Mouse (Mus musculus): ENCODE data around the gene Agbl5. TPM values are rescaled to one million over a fixed set of nuclear protein-coding genes. Genes with fewer than 3 reads are reported as not detected.

Gene Agbl5
- polyA plus RNA-seq, 2 experiments from 2014 or later = 4.4 to 5.5 TPM

DNA sequence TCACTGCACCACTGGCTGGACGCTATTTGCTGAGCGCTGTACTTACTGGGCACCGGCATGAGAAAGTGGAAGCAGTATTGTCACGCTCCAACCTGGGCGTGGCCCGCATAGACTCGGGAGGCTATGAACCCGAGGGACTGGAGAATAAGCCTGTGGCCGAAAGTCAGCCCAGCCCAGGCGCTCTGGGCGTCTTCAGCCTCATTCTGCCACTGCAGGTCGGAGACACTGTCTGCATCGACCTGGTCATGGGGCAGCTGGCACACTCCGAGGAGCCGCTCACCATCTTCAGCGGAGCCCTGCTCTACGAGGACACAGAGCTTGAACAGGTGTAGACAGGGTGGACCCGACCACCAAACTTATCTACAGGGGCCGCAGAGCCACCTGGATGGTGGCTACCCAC lies 32.1 kb downstream of the Agbl5 start:
- ATAC-seq = no peak

DNA sequence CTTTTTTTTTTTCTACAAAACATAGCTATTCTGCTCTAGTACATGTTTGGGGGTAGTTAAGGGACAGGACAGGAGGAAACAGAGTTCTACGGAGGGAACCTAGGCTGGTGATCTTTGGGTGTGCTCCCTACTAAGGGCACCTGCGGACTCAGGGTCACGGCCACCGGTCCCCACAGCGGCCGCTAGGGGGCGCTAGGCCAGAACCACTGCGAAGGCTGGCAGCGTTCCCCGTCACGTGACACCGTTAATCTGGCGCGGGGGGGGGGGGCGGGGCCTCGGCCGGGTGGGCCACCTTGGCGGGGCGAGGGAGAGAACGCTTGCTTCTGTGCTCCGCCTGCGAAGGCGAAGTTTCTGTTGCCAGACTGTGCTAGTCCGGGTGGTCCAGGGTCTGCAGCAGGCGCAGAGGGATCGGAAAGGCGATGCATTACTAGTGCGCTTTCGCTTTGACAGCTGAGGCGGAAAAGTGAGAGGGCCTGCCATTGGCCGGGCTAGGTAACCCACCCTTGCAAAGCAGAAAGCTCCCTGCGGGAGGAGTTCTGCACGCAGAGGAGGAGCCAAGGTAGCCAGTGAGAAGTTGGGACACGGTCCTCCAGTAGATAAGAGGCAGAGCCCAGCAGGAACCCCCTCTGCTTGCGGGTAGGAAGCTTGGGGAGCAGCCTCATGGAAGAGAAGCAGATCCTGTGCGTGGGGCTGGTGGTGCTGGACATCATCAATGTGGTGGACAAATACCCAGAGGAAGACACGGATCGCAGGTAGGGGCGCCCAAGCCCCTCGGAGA lies 33.0 kb downstream of the Agbl5 start, which contains the start of gene Khk:
TSS of gene Khk (plus strand) at position 176 of the 778 bp plus-strand sequence.
- ATAC-seq = peak; percentile 86

DNA sequence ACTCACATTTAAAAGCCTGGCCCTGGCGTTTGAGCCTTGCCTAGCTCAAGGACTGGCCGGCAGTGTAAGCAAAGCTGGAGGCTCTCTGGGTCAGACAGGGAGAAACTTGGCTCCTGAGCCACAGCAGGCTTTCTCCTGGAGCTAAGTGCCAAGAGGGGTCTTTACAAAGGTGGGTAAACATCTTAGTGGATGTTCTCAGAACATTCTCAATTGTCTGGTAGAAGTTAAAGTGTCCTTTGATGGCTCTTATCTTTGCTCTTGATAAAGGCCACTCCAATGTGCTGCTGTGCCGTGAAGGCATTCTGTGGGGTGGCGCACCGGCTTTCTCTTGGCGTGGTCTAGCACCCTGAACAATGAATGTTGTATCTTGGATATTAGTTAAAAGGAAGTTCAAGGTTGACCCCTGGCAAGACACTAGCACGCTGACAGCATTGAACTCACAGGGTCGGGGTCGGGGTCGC lies 34.1 kb downstream of the Agbl5 start:
- no peak for ATAC-seq

DNA sequence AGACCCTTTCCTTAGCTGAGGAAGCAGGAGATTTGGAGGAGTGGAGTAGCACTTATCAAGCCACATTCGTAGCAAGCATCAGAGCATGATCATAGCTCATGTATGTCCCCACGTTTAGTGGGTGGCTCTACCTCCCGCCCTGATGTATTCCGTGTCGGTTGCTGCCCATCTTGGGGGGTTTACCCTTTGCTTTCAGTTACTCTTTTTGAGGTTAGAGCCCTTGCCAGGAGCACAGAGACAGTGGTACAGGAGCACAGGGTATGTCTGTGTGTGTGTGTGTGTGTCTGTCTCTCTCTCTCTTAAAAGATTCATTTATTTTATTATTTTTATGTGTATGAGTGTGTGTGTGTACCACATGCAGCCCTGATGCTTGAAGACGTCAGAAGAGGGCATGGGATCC lies 34.6 kb downstream of the Agbl5 start:
- ATAC-seq = no peak

DNA sequence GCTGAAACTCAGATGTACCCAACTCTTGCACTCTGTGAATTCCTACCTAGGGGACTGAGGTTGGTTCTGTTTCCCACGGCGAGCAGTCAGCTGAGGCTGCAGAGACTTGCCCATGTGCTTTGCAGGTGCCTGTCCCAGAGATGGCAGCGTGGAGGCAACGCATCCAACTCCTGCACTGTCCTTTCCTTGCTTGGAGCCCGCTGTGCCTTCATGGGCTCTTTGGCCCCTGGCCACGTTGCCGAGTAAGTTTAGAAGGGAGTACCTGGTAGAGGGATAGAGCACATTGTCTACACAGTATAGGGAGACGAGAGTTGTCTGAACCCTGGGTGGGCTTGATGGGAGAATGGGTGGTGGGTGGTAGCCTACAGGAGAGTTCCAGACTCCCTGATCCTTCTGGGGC lies 36.1 kb downstream of the Agbl5 start:
- ATAC-seq = no peak

DNA sequence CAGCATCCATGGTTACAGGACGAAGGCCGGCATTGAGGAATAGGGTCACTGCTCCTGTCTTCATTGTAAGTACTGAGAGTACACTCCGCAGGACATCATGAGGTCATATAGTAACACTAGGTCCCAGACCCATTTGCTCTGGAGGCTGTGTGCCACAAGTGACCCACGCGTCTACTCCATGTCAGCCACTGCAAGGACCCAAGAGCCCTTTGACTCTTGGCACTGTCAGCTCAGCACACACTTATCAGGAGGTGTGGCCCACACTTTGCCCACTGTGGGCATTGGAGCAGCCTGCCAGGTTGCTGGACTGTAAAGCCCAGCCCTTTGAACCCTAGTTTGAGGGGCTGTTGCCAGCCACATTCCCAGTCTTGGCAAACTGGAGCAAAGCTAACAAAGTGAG lies 36.7 kb downstream of the Agbl5 start:
- no peak for ATAC-seq

DNA sequence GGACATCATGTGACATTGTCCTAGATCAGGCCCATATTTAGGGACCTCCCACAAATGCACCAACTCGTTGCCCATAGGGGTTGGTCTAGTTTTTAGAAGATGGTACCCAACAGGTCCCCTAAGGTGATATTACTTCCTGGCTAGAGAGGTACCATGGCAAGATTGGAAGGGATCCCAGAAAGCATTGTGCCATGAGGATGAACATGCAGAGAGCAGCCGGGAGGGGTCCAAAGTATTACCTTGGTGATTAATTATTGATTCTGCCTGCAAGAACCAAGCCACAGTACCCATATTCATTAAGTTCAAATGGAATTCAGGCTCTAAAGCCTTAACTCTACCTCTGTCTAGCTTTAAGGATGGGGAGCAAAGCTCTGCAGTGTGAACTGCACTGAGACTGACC lies 37.6 kb downstream of the Agbl5 start:
- ATAC-seq = no peak

DNA sequence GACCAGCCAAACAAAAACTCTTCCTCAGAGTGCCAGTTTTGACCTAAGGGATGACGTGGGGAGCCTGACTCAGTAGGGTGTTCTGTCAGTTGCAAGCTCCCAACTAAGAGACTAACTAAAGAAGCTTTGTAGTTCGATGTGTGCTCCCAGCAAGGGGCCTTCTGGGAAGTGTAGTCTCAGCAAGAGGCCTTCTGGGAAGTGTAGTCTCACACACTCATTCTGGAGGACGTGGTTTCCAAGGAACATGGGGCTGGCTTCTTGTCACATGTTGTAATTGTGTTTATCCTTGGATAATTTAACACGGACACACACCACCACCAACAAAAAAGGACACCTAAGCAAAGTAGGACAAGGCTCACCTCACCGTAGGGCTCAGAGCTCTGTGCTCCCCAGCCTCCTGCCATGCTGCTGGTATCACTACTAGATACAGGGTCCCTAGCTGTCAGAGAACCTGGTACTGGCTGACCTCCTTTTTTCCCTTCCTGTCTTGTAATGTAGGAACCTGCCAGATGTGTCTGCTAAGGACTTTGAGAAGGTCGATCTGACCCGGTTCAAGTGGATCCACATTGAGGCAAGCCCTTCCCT lies 39.5 kb downstream of the Agbl5 start:
- ATAC-seq = no peak

DNA sequence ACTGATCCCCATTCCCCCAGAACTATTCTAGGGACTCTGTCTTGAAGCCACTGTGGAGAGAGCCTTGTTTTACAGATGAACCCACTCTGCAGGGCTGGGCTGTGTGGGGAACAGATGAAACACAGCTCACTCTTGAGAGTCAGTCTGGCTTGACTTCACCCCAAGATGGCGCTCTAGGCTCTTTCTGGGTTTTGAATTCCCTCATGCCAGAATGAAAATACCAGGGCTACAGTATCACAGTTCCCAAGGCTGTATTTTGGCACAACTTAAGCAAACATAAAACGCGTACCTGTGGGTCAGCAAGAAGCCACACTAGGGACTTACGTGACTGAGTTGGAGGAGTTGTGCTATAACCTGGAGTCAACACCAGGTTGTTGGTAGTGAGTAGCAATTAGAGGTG lies 41.6 kb downstream of the Agbl5 start:
- peak; percentile 67 for ATAC-seq

DNA sequence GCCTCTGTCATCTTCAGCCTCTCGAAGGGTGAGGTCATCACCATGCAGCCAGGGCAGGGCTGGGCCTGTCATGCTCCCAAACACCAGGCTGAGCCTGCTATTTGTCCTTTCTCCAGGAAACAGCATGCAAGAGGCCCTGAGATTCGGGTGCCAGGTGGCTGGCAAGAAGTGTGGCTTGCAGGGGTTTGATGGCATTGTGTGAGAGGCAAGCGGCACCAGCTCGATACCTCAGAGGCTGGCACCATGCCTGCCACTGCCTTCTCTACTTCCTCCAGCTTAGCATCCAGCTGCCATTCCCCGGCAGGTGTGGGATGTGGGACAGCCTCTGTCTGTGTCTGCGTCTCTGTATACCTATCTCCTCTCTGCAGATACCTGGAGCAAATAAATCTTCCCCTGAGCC lies 42.4 kb downstream of the Agbl5 start:
- ATAC-seq = no peak

DNA sequence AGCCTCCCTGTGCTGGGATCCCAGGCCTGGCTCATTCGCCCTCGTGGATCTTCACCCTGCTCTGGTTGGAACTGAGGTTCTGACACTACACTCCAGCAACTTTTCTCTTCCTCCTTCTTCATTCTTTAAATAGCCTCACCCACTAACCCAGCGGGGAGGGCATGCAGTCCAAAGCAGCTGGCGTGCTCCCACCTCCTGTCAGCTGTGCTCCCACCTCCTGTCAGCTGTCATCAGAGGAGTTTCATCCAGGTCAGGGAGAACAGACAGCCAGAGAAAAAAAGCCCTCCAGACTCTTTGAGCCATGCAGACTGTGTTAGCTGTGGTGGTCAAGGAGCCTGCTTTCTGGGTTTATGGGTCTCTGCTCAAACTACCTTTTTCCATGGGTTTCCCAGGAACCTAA lies 42.9 kb downstream of the Agbl5 start:
- ATAC-seq = no peak

DNA sequence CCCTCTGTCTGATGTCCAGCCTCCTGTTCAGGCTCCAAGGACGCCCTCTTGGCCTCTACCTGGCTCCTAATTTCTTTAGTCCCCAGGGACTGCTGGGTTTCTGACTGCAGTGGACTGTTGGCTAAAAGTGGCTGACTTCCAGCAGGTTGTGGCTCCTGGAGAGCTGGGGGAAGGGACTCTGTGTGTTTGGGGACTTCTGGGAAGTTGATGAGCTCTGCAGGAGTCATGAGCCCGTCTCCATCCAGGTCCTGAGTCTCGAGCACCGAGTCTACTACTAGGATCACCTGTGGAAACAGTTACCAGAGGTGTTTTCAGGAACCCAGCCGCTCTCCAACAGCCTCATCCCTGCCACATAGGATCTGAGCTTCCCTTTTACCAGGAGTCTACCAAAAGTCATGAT lies 45.2 kb downstream of the Agbl5 start:
- no peak for ATAC-seq

DNA sequence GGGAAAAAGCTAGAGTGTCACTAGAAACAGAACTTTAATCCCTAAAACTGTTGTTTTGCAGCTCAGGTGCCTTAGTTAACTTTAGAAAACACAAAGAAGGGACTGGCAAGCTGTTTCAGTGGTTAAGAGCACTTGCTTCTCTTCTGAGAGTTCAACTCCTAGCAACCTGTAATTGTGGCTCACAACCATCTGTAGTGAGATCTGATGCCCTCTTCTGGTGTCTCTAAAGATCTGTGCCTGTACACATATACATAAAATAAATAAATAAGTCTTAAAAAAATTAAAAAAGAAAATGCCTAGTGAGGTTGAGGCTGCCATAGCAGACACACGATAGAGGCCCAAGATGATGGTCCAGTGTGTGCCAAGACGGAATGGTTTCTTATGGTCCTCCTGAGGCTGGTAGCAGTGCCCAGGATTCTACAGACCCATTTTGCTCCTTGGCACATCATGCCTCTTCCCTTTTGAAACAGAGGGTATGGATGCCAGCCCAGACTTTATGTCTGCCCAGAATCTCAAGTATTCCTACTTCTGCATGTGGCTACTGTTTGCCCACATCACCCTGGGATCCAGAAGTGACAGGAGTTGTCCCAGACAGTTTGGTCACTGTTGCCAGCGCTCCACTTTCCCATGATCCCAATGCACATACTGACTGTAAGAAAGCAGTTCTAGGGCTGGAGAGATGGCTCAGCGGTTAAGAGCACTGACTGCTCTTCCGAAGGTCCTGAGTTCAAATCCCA lies 46.4 kb downstream of the Agbl5 start:
- ATAC-seq = no peak

DNA sequence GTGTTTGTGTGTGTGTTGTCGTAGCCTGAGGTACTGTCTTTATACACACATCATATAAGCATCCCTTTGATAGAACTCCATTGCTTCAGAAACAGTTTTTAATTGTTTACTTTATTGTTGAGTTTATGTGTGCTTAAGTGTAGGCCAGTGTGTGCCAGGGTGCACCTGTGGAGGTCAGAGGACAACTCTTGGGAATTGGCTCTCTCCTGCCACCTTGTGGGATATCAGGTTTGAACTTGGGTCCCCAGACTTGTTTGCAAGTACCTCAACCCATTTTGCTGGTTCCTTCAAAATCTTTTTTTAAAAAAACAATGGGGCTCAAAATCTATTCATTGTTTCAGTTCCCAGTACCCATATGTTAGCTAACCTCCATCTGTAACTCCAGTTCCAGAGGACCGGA lies 54.5 kb downstream of the Agbl5 start:
- ATAC-seq = no peak

DNA sequence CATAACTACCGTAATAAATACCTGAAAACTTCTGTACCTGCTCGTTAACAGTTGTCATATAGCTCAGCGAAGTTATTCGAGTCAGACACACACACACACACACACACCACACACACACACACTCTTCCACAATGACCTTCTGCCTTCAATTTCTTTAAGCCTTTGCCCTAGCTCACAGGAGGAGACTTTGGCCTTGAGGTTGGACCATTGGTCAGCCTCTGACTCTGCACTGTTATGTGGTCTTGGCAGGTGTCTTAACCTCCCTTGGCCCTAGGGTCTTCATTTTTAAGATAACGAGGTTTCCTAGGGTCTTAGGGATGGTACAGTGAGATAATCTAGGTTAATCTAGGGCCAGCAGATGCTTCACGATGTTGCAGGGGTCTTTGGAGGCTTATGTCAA lies 55.9 kb downstream of the Agbl5 start:
- ATAC-seq = no peak

DNA sequence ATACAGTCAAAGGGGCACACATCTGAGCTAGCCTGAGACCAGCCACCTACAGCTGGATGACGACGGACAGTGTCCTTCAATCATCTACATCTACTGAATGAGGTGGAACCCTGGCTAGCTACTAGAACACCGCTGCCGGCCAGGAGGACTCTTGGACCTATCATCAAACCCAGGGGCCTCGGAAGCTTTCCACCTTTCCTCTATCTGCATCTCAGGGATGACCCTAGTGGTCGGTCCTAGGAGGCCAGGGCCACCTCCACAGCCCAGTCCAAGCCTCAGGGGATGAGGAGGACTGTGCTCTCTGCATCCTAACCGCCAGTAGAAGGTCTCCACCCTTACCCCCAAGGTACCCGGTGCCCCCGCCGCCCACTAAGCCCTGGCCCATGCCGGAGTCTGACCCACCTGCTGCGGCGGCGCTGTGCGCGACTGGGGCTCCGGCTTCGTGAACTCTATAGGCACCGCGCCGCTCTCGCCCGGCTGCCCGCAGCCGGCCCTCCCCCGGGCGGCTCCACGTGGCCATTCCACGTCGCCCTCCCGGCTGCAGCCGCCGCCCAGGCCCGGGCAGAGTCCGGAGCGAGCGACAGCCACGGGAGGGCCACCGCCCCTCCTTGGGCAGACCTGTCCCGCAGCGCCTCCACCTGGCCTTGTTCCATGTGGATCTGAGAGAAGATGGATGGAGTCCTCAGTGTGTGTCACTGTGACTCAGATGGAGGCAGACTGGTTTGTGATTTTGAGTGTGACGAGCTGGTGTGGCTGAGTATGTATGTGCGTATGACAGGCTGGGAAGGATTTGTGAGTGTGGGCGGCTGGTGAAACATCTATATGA lies 56.7 kb downstream of the Agbl5 start, which contains the start of gene Cgref1:
TSS of gene Cgref1 (minus strand) at position 636 of the 826 bp plus-strand sequence.
- ATAC-seq = peak; percentile 16

DNA sequence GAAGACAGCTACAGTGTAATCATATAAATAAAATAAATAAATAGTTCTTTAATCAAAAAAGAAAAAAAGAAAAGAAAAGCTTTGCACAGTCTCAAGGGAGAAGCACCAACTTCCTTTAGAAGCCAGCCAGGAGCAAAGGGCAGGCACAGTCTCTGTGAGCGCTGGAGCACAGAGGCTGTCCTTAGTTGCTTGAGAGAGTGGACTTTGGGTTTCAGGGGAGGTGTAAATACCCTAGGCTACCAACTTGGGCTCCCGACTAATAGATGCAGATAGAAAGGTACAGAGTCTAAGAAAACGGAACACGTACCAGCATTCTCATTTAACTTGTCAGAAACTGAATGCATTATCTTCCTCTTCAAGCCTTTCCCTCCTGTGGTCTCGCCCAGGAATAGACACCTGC lies 60.1 kb downstream of the Agbl5 start:
- ATAC-seq = no peak

DNA sequence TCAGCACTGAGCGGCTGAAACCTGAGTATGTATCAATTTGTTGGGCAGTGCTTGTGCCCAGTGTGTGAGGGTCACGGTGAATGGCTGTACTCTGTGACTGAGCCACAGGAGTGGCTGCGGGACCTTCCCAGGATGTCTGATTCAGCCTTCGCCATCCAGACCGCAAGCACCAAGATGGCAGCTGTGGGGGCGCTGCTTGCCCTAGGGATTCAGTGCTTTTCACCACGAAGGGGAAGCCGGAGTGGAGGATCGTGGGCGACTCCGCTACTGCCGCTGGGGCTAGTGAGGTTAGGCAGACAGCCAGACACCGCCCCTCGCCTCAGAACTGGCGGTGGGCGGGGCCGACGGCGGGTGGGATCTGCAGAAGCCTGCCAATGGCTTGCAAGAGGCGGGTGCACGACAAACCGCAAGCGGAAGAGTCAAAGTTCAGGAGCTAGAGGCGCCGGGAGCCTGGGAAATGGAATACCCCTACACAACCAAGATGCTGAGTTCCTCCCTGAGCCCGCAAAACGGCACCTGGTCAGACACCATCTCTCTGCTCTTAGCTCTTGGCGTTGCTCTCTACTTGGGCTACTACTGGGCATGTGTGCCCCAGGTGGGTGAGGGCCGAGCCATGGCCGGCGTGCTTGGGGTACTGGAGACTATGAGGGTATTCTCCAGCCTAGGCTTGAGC lies 61.3 kb downstream of the Agbl5 start:
- peak; percentile 91 for ATAC-seq

DNA sequence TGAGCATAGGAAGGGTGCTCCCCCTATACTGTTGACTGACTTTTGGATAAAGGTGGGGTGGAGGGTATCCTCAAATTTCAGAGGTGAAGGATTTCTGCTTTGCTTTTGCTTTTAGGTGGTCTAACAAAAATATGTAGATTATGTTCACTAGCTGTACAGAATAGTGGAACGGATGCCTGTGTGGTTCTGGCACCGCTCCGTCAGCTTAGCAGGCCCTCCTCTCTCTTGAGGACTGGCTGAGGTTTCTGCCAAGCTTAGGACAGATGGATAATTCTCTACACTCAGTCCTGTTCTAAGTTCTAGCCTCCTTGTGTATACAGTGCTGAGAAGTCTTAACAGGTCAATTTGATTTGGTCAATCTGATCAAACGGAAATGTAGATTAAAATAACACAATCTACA lies 62.0 kb downstream of the Agbl5 start:
- ATAC-seq = no peak

DNA sequence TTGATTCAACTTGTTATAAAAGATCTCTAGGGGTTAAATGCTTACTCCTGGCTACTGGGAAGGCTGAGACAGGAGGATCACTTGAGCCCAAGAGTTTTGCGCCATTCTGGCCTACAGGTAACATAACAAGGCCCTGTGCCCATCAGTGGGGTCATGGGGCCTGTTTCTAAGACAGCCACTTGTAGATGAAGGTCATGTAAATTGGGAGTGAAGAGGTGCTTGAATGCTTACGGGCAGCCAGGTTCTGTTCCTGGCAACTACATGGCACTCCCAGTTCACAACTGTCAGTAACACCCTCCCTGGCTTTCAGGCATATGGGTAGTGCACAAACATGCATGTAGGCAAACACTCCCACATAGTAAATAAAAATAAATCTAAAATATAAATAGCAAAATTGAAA lies 62.4 kb downstream of the Agbl5 start:
- no peak for ATAC-seq

DNA sequence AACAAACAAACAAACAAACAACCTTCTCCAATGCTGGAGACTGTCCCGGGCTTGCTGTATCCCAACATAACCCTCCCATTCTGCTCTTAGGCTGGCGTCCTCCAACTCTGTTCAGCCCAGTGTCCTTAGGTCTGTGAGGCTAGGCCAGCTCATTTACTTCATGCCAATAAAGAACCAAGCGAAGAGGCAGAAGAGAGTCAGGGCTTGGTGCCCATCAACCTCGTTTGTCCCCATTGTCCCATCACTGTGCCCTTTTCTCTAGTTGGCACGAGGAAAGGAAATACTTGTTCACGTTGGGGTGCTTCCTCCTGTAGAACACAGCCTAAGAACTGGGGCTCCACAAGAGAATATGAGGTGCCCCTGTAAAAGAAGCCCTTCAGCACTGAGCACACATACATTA lies 63.2 kb downstream of the Agbl5 start:
- ATAC-seq = no peak

DNA sequence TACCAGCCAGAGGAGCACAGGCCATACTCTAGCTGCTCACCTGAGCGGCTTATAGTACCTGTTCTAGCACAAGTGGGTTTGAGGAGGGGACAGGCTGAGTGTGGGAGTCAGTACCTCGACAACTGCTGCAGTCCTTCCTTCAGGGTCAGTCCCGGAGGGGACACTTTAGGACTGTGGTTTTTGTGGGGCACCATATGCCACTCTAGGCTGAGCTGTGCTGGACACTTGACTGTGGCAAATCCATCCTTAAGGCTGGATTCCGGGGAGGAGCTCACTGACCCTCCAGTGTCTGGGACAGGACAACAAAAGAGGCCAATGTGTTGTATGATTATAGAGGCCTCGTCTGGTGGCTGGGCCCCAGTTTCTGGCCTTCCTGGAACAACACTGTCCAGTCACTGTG lies 64.1 kb downstream of the Agbl5 start:
- ATAC-seq = no peak
